Mouse (Mus musculus) embryonic facial prominence, embryonic 11.5 days (tissue): ENCODE results near the gene Olfr1419. TPM values are rescaled to one million over a fixed set of nuclear protein-coding genes. Genes with fewer than 3 reads are reported as not detected.
"Not testable (repeated sequence)": the region's sequence is repeated elsewhere in the genome, so short reads cannot be mapped to it uniquely, and the experiment has no call there.

Experiments used
- ATAC-seq: fragments of 200-750 bp; cut with Nextera tagmentation; replicated peaks from 2 replicates; pipeline ENCODE4 v1.8.0; 2017; ENCODE audit warnings: low read depth; ENCODE audit not compliant: insufficient number of reproducible peaks, low FRiP score, low TSS enrichment
- DNase-seq: peaks from one replicate; pipeline ENCODE4 v3.0.0-alpha.2; 2015; ENCODE audit warnings: low spot score
- H3K27ac ChIP-seq: fragments of 300-500 bp; sonication (generic); replicated peaks from 2 replicates; pipeline ENCODE4 v1.5.1; 2014; ENCODE audit warnings: mild to moderate bottlenecking, low read depth, low read length, control low read depth
- H3K27me3 ChIP-seq: fragments of 300-500 bp; sonication (generic); 2 replicates; pipeline ENCODE4 v1.6.1; 2014; ENCODE audit warnings: mild to moderate bottlenecking, low read length, moderate library complexity, mixed read lengths; ENCODE audit not compliant: control insufficient read depth, insufficient read depth
- H3K36me3 ChIP-seq: fragments of 300-500 bp; sonication (generic); replicated peaks from 2 replicates; pipeline ENCODE4 v1.6.1; 2014; ENCODE audit warnings: low read depth, mild to moderate bottlenecking, low read length, moderate library complexity, mixed read lengths; ENCODE audit not compliant: control insufficient read depth, insufficient read depth
- H3K4me1 ChIP-seq: fragments of 300-500 bp; sonication (generic); 2 replicates; pipeline ENCODE4 v1.6.1; 2014; ENCODE audit warnings: low read length, mixed read lengths; ENCODE audit not compliant: control insufficient read depth, insufficient read depth
- H3K4me2 ChIP-seq: fragments of 300-500 bp; sonication (generic); 2 replicates; pipeline ENCODE4 v1.6.1; 2014; ENCODE audit warnings: low read depth, mild to moderate bottlenecking, control low read depth, low read length, moderate library complexity
- H3K4me3 ChIP-seq: fragments of 300-500 bp; sonication (generic); 2 replicates; pipeline ENCODE4 v1.5.1; 2014; ENCODE audit warnings: low read depth, low read length, control low read depth
- H3K9ac ChIP-seq: fragments of 300-500 bp; sonication (generic); replicated peaks from 2 replicates; pipeline ENCODE4 v1.6.1; 2014; ENCODE audit warnings: mild to moderate bottlenecking, control low read depth, low read length
- H3K9me3 ChIP-seq: fragments of 300-500 bp; sonication (generic); replicated peaks from 2 replicates; pipeline ENCODE4 v1.6.1; 2016; ENCODE audit warnings: mild to moderate bottlenecking, low read length, inconsistent platforms, mixed read lengths; ENCODE audit not compliant: control insufficient read depth
- WGBS: fragments of 180-500 bp; shearing (Covaris S2); extraction: QIAGEN DNeasy Blood & Tissue Kit; methylation state at CpG from one replicate; pipeline ENCODE4 v1.1.7; 2014; 5-methylcytosine and 5-hydroxymethylcytosine counted together
- polyA plus RNA-seq: library from polyadenylated mRNA; unstranded; fragments of >200 nt; fragmentation: Nextera tagmentation; extraction: Ambion mirVana; gene quantifications from 2 replicates; pipeline ENCODE4 v1.2.1, GENCODE M21; 2014

Gene Olfr1419
- polyA plus RNA-seq, result not detected in 2 replicates

GRCm38 (mm10) chr19:11875006-11875405 is at the start of gene Olfr1419:
TSS of gene Olfr1419 (minus strand) at chr19:11875106.
- Histone ChIP-seq H3K4me3 (no peak within 1 kb of the TSS), H3K4me1 (no peaks in the 10 kb centered on the region), H3K27me3 (no peaks in the 10 kb centered on the region), H3K9me3 (no peaks in the 10 kb centered on the region), H3K27ac (no peak within 1 kb of the TSS), H3K36me3 (no peaks in the 10 kb centered on the region), H3K9ac (no peak within 1 kb of the TSS), H3K4me2 (no peak within 1 kb of the TSS)
- 48% methylated on average over 1 of the region's 1 CpGs for WGBS
- ATAC-seq (no peak), DNase-seq (no peak)

GRCm38 (mm10) chr19:11922515-11922914 is 47.6 kb upstream of the Olfr1419 start:
- not testable (repeated sequence) for H3K27ac ChIP-seq, H3K4me3 ChIP-seq, H3K9me3 ChIP-seq, H3K27me3 ChIP-seq, H3K9ac ChIP-seq, H3K4me2 ChIP-seq, H3K36me3 ChIP-seq, DNase-seq, H3K4me1 ChIP-seq, ATAC-seq
- WGBS, result 99% methylated on average over 2 of the region's 2 CpGs

- peaks cover 3% of the 10 kb centered on the region for H3K36me3 ChIP-seq
- H3K9me3 ChIP-seq, result no peaks in the 10 kb centered on the region
- no peak for ATAC-seq
- H3K9ac ChIP-seq, result no peak overlapping the region
- 90% methylated on average over 1 of the region's 1 CpGs for WGBS
- H3K27ac ChIP-seq, result no peak overlapping the region
- H3K27me3 ChIP-seq, result no peaks in the 10 kb centered on the region
- H3K4me1 ChIP-seq, result no peaks in the 10 kb centered on the region
- no peak overlapping the region for H3K4me3 ChIP-seq
- no peak for DNase-seq
- no peak overlapping the region for H3K4me2 ChIP-seq
Observed at GRCm38 (mm10) chr19:11922068-11922467, 47.2 kb upstream of the Olfr1419 start.

GRCm38 (mm10) chr19:11915804-11916203 is 40.9 kb upstream of the Olfr1419 start:
- Histone ChIP-seq H3K27me3 (no peaks in the 10 kb centered on the region), H3K9me3 (no peaks in the 10 kb centered on the region), H3K27ac (no peak overlapping the region), H3K36me3 (no peaks in the 10 kb centered on the region; the same call in 1 of the 2 replicates), H3K4me1 (no peaks in the 10 kb centered on the region), H3K4me2 (no peak overlapping the region), H3K9ac (no peak overlapping the region), H3K4me3 (no peak overlapping the region)
- 77% methylated on average over 2 of the region's 2 CpGs for WGBS
- ATAC-seq (no peak), DNase-seq (peak; percentile 6)

- ATAC-seq, result peak; percentile 79
- Histone ChIP-seq H3K4me1 (no peaks in the 10 kb centered on the region), H3K27me3 (no peaks in the 10 kb centered on the region), H3K4me3 (peak overlapping the region; percentile 70), H3K36me3 (no peaks in the 10 kb centered on the region), H3K9ac (peak overlapping the region; percentile 87), H3K9me3 (no peaks in the 10 kb centered on the region), H3K27ac (peak overlapping the region; percentile 87), H3K4me2 (peak overlapping the region; percentile 55)
- WGBS, result under 1% methylated on average over 32 of the region's 54 CpGs
- peak; percentile 67 for DNase-seq
Observed at GRCm38 (mm10) chr19:11912533-11913121, 37.7 kb upstream of the Olfr1419 start.

GRCm38 (mm10) chr19:11912037-11912532 is 37.2 kb upstream of the Olfr1419 start, which contains the start of gene Patl1:
TSS of gene Patl1 (plus strand) at chr19:11912399.
- DNase-seq, result peak; percentile 98

GRCm38 (mm10) chr19:11911603-11912002 is 36.7 kb upstream of the Olfr1419 start:
- Histone ChIP-seq H3K27me3 (no peaks in the 10 kb centered on the region), H3K4me1 (no peaks in the 10 kb centered on the region), H3K9ac (peak overlapping the region; percentile 69), H3K36me3 (no peaks in the 10 kb centered on the region), H3K27ac (no peak overlapping the region), H3K9me3 (no peaks in the 10 kb centered on the region), H3K4me2 (peak overlapping the region; percentile 64), H3K4me3 (peak overlapping the region; percentile 70)
- 3% methylated on average over 17 of the region's 17 CpGs for WGBS
- DNase-seq, result peak; percentile 5
- peak; percentile 41; the same call in 1 of the 2 replicates for ATAC-seq

More at GRCm38 (mm10) chr19:11912037-11912532, 37.2 kb upstream of the Olfr1419 start, which contains the start of gene Patl1:
- Histone ChIP-seq H3K4me1 (no peaks in the 10 kb centered on the region), H3K4me2 (peak within 1 kb of the TSS; percentile 64), H3K4me3 (peak within 1 kb of the TSS; percentile 70), H3K27ac (peak within 1 kb of the TSS; percentile 87), H3K9ac (peak within 1 kb of the TSS; percentile 87), H3K36me3 (no peaks in the 10 kb centered on the region), H3K27me3 (no peaks in the 10 kb centered on the region), H3K9me3 (no peaks in the 10 kb centered on the region)
- peak; percentile 96 for ATAC-seq
- WGBS, result under 1% methylated on average over 51 of the region's 53 CpGs

- DNase-seq, result no peak
- no peaks in the 10 kb centered on the region for H3K36me3 ChIP-seq
- WGBS, result 90% methylated on average over 5 of the region's 5 CpGs
- no peaks in the 10 kb centered on the region for H3K4me1 ChIP-seq
- H3K27me3 ChIP-seq, result no peaks in the 10 kb centered on the region
- H3K27ac ChIP-seq, result no peak overlapping the region
- ATAC-seq, result no peak
- H3K4me3 ChIP-seq, result no peak overlapping the region
- no peak overlapping the region for H3K9ac ChIP-seq
- H3K9me3 ChIP-seq, result no peaks in the 10 kb centered on the region
- H3K4me2 ChIP-seq, result no peak overlapping the region
Observed at GRCm38 (mm10) chr19:11911021-11911420, 36.1 kb upstream of the Olfr1419 start.
